Mouse (Mus musculus): ENCODE results near the gene Tmem179b. TPM values are rescaled to one million over a fixed set of nuclear protein-coding genes. Genes with fewer than 3 reads are reported as not detected.

Tmem179b gene
- 107 and 122 TPM in 2 replicates for polyA plus RNA-seq (2012; rRNA removed)

DNA sequence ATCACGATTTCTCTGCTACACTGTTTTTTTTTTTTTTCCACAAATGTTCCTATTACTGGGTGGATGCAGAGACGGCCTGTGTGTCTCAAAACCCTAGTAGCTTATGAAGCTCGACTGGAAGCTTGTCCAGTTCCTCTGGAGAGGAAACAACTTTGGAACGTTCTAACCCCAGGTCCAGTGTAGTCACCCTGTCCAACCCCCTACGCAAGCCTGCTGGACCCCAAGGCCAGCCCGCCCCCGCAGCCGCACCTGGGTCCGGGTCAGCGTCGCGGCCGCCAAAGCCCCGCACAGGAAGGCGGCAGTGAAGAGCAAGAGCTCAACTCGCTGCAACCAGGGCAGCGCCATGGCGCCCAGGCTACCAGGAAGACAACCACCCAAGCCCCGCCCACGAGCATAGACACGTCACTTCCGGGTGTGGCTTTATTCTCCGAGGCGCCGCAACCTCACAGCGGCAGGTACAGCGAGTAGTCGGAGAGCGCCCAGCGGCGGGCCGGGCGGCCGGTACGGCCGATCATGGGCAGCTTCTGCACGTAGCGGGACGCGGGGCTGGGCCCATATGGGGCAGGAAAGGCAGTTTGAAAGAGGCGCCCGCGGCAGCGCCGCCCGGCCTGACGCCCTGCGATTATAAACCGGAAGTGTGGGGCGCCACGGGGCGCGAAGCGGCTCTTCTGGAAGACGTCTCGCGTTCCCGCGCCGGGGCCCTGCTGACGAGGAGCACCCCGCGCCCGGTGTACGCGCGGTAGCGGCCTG is at the start of gene Tmem179b:
TSS of gene Tmem179b (minus strand) at position 382 of the 750 bp plus-strand sequence.
- WGBS = under 1% methylated on average over 68 of the region's 68 CpGs
- DNase-seq (ENCODE audit: low read depth, low spot score) = peak; percentile 93

DNA sequence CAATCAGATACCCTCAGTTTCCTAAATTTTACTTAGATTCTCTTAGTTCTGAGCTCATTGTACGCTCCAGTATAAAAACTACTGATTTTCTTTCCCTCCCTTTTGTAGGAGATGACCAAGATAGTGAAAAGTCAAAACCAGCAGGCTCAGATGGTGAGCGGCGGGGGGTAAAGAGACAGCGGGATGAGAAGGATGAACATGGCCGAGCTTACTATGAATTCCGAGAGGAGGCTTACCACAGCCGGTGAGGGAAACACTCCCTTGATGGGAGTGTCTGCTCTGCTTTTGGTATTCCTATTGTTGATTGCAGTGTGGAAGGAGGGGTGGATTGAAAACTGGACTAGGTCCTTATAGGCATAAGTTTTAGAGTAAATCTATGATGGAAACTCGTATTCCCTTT is 48.4 kb upstream of the Tmem179b start:
- 36% methylated on average over 8 of the region's 8 CpGs for WGBS
- no peak for DNase-seq (ENCODE audit: low read depth, low spot score)

DNA sequence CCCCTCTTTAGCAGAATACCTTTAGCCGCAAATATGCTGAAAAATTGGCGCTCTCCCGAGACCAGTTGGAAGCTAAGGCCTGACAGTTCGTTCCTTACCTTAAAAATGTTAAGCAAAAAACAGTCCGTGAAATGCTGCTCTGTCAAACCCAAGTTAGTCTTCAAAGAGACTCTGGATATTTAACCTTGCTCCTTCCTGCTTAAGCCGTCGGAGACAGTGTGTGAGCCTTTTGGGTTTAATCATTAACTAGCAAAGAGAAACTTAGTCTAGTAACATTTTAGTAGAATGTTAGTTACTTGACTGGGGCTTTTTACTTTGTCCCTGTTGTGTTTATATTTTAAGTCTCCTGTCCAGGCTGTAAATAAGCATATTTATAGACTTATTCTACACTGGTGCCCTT is 46.9 kb upstream of the Tmem179b start:
- WGBS = under 1% methylated on average over 7 of the region's 7 CpGs

DNA sequence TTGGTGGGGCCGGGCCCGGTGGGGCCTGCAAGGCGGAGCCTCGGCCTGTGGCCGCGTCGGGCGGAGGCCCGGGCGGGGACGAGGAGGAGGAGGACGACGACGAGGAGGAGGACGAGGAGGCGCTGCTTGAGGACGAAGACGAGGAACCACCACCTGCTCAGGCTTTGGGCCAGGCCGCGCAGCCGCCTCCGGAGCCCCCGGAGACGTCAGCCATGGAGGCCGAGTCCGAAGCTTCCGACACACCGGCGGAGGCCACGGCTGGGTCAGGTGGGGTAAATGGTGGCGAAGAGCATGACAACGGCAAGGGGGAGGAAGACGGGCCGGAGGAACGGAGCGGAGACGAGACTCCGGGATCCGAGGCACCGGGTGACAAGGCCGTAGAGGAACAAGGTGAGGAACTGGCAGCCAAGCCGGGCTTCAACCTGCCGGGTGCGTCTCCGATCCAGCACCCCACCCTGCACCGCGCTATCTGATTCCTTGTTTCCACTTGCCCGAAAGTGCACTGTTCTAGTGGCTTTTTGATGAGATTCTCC is 46.2 kb upstream of the Tmem179b start:
- no peak for DNase-seq (ENCODE audit: low read depth, low spot score)
- 1% methylated on average over 48 of the region's 48 CpGs for WGBS

More for the DNA sequence above, 46.9 kb upstream of the Tmem179b start:
- DNase-seq (ENCODE audit: low read depth, low spot score) = no peak

DNA sequence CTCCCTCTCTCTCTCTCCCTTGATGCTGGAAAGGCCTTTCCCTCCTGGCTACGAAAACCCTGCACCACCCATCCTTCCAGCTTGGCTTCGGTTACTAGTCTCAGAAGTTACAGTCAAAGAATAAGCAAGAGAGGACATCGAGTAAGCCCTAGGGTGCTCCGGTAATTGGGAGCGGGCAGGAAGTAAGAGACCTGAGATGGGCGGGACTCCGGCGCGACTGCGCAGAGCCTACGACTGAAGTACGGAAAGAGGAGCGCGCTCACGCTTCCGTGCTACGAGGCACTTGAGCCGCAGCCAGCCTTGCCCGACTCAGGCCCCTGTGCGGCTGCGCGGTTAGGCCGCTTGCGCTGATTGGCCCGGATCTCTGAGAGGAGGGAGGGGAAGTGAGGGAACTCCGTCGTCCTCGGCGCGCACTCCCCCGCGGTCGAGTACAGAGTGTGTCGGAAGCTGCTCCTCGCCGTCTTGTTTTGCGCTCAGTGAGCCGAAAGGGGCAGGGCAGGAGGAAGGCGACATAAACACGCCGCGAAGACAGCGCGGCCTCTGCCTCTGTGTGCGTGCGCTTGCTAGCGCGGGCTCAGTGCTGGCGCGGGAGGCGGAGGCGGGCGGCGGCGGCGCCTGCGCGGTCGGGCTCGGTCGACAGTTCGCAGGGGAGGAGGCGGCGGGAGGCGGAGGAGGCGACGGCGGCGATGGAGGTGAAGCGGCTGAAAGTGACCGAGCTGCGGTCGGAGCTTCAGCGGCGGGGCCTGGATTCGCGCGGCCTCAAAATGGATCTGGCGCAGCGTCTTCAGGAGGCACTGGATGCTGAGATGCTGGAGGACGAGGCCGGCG is 45.5 kb upstream of the Tmem179b start, which contains the start of gene Hnrnpul2:
TSS of gene Hnrnpul2 (plus strand) at position 415 of the 828 bp plus-strand sequence.
- DNase-seq (ENCODE audit: low read depth, low spot score) = peak; percentile 94
- WGBS = under 1% methylated on average over 83 of the region's 83 CpGs

DNA sequence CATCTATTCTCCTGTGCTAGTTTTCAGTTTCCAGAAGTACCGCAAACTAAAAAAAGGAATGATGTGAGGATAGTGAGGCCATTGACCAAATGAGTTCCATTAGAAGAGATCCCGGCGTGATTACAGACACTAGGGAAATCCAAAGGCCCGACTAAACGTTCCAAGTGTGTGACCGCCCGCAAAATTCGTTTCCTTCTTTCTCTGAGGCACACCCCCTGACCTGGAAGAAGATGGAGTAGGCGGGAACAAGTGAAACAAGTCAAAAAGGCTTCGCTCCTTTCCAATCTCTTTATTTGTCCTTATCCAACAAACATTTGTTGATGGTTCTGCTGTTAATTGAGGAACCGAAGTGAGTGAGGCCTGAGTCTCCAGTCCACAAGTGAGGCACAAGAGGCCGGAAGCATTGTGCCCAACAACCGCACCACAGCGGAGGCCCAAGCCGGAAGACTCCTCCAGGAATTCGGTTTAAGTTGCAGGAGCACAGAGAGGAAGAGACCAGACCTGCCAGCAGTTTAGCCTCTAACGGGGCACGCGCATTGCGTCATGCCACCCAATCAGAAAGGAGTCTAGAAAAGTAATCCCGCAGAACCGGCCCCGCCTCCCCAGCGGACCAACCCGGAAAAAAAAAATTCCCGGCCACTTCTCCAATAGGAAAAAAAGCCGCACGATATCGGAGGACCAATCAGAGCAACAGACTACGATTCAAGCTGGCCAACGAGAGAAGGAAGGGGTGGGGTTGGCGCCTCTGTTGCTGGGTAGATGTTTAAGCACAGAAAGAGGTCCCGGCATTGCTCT is 44.7 kb upstream of the Tmem179b start, which contains the start of gene Ttc9c:
TSS of gene Ttc9c (minus strand) at position 533 of the 795 bp plus-strand sequence.
- DNase-seq (ENCODE audit: low read depth, low spot score) = peak; percentile 95
- under 1% methylated on average over 33 of the region's 33 CpGs for WGBS

DNA sequence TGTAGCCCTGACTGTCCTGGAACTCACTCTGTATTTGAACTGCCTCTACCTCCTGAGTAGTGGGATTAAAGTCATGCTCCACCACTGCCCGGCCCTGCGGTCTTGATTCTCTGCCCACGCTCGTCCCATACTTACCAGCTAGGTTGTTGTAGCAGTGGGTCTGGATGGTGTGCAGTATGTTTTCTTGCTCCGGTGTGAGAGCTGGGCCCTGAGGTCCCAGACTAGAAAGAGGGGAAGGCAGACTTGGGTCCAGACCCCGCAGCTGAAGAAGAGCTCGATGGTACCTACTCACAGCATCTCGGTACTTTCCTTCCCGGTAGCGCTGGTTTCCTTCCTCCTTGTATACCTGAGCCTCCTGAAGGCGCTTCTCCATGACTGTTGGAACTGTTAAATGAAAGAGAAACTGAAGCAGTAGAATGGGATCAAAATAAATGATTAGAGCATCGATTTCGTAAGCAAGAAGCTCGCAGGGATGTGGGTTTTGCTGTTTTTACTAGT is 44.1 kb upstream of the Tmem179b start:
- WGBS = 5% methylated on average over 14 of the region's 14 CpGs
- DNase-seq (ENCODE audit: low read depth, low spot score) = no peak

DNA sequence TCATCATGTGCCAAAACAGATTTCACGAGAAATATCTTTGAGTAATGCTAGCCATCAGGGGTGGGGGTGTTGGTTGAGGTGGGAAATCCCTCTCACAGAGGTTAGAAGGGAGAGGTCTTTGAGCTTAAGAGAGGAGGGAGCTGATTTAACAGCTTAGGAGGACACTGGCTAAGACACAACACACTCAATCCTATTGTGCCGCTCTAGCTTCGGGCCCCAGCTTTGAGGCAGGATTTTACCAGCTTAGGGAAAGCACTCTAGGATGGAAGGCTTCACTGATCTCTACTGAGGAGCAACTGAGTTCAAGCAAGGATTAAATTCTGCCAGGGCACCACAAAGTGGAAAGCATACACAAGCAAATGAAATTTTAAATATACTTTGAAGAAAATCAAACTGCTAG is 42.7 kb upstream of the Tmem179b start:
- 66% methylated on average over 3 of the region's 3 CpGs for WGBS
- no peak for DNase-seq (ENCODE audit: low read depth, low spot score)

DNA sequence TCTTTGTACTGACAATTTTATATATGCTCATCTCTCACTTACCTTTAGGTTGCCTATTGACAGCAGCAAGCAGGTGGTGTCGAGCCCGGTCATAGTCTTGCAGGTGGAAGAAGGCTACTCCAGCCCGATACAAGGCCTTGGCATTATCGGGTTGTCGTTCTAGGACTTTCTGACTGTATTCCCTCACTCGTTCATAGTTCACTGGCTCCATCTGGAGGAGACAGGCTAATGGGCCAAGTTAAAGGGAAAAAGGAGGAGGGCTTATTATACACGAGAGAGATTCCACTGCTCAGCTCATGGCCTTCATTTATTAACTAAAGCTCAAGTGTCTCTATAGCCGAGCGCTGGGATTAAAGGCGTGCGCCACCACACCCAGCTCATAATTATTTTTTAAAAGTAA is 41.5 kb upstream of the Tmem179b start:
- no peak for DNase-seq (ENCODE audit: low read depth, low spot score)
- WGBS = 67% methylated on average over 11 of the region's 11 CpGs

DNA sequence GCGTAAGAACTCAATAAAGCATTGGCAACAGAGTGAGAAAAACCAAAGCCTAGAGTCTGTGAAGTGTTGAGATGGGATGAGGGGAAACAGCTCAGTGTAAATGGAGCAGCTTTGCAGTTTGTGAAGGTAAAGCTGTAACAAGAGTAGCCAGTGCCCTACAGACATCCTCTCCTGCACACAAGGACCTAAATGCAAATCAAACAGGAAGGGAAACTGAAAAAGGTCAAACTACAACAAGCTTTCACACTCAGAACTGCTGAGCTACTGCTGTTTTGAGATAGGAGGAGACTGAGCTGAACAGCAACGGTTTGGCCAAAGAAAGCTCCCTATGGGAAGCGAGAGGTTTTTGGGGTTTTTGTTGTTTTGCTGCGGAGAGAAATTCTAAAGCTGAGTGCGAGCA is 32.5 kb upstream of the Tmem179b start:
- 90% methylated on average over 5 of the region's 5 CpGs for WGBS
- no peak for DNase-seq (ENCODE audit: low read depth, low spot score)

DNA sequence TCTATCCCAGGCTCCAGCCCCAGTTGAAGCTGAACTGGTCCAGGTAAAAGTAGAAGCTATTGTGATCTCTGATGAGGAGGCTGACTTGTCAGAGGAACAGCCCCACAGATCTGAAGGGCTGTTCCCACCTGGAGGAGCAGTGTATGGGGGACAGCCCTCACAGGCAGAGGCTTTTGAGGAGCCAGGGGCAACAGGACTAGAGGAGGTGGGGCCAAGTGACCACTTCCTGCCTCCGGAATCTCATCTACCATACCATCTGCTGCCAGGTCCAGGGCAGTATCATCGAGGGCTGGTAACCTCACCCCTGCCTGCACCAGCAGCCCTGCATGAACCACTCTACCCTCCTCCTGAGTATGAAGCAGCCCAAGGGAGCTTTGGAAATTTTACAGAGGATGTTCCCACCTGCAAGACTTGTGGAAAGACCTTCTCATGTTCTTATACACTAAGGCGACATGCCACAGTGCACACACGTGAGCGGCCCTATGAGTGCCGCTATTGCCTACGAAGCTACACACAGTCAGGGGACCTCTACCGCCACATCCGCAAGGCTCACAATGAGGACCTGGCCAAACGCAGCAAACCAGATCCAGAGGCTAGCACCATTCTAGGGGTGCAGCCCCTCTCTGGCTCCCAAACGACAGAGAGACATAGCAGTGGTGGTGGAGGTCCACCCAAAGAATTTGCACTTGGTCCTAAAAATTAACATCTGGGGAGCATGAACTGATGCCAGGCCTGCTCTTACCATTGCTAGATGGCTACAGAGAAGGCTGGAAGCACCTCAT is 29.8 kb upstream of the Tmem179b start:
- 88% methylated on average over 11 of the region's 11 CpGs for WGBS
- no peak for DNase-seq (ENCODE audit: low read depth, low spot score)

DNA sequence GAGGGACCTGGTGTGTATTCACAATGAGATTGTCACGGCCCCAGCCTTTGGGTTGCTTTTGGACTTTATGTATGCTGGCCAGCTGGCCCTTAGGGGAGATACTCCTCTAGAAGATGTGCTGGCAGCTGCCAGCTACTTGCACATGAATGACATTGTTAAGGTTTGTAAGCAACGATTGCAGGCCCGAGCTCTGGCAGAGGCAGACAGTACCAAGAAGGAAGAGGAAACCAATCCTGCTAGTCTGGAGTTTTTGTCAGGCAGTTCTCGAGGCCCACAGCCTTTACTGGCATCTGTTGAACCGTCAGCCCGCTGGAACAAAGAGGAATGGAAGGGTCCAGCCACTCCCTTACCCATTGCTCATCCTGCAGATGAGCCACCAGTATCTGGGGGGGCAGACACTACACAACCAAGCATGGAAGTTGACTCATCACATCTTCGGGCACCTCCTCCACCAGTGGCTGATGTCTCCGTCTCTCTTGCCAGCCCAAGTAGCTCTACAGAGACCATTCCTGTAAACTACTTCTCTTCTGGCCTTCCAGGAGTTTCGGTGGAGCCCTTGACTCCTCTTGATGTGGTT is 29.0 kb upstream of the Tmem179b start:
- DNase-seq (ENCODE audit: low read depth, low spot score) = no peak
- WGBS = 87% methylated on average over 9 of the region's 9 CpGs

DNA sequence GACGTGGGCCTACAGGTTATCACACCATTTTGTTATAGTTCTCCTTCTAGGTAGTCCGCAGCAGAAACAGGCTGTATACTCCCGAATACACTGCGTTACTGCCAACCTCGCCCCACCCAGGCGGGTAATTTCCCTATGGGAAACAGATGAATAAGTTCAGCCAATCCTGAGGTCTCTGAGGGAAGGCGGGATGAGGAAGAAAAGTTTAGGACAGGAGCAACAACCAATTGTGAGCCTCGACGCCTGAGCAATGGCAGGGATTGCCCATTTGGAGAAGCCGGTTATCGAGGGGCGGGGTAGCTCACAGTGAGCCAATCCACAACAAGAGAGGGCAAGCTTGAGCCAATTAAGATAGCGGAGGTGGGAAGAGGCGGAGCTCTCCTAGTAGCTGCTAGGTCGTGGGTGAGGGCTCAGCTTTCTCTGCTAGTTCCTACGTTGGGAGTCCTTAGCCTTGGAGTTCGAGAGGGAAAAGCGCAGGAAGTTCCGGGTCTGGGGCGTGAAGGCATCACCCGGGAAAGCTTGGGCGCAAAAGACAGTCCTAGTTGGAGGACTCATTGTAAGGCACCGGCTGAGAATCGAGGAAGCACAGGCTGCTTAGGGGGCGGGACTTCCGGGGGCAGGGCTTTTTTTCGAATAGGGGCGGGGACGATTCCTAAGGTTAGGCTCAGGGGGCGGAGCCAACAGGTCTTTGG is 28.0 kb upstream of the Tmem179b start, which contains the start of gene Zbtb3:
TSS of gene Zbtb3 (plus strand) at position 426 of the 692 bp plus-strand sequence.
- DNase-seq (ENCODE audit: low read depth, low spot score) = peak; percentile 99
- under 1% methylated on average over 30 of the region's 30 CpGs for WGBS

DNA sequence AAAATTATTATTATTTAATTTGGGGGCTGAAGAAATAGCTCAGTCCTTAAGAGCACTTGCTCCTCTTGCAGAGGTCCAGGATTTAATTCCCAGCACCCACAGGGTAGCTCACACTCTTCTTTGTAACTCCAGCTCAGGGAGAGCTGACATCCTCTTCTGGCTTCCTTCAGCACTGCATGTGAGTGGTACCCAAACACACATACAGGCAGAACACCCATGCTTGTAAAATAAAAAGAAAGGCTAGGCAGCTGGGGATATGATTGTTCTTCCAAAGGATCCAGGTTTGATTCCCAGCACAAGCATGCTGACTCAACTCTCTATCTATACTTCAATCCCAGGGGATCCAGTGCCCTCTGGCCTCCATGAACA is 24.7 kb upstream of the Tmem179b start:
- no peak for DNase-seq (ENCODE audit: low read depth, low spot score)

DNA sequence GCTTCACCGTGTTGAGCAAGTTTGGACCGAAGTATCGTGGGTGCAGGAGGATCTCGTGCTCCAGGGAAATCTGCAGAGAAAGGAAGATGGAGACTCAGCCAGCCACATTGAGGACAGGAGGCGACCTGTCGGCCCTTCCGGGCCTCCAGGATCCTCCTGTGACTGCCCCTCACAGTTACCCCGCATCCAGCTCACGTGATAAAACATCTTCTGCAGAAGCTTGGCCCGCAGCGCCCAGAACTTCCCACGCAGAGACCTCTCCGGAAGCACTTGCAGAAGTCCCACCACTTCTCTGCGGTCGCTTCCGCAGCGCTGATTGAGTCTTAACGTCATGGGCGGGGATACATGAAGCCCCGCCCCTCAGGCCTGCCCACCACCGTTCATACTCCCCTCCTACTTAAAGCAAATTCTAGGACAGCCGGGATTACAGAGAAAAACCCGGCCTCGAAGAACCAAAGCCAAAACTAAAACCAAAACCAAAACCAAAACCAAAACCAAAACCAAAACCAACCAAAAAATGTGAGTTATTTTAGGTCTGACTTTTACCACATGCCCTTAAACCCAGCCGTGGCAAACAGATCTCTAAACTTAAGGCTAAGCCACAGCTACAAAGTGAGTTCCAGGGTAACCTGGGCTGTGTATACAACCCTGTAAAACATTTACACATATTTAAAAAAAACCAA is 24.1 kb upstream of the Tmem179b start, which contains the start of gene Polr2g:
TSS of gene Polr2g (minus strand) at position 314 of the 683 bp plus-strand sequence.
- under 1% methylated on average over 25 of the region's 25 CpGs for WGBS
- DNase-seq (ENCODE audit: low read depth, low spot score) = peak; percentile 86

DNA sequence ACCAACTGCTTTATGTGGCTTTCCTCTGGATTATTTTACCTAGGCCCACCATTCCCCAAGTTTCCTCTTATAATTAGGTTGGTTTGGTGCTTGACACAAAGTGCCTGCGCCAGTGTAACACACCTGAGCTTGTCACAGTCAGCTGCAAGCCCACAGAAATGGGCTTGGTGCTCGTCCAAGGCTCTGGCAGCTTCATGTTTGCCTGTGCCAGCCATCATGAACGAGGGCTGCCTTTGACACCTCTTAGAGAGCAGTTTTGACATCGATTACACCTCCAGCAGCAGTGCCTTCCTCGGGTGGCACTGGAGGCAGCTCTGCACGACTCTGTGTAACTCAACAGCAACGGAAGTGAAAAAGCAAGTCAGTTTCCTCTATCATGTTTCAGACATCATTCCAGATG is 15.9 kb upstream of the Tmem179b start:
- 80% methylated on average over 7 of the region's 7 CpGs for WGBS
- no peak for DNase-seq (ENCODE audit: low read depth, low spot score)

DNA sequence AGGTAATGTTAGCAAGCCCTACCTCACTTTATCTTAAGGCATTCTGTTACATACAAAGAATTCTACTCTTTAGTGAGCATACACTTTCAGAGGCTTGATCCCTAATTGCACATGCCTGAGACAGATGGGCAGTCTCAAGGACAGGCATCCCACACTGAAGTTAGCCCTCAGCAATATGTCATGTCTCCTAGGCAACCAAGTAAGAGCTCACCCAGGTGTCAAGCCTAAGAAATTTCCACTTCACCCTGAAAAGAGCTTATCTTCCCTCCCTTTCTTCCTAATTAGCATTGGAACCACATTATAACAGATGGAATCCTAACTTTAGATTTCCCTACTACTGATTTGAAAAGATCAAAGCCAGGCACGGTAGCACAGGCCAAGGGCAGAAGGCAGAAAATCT is 14.9 kb upstream of the Tmem179b start:
- no peak for DNase-seq (ENCODE audit: low read depth, low spot score)

More for the DNA sequence above, 14.9 kb upstream of the Tmem179b start:
- WGBS = 65% methylated on average over 1 of the region's 1 CpGs
